Mouse (Mus musculus) liver, embryonic 14.5 days (tissue): ENCODE measurements at regions not wholly inside any gene's neighbourhood (a gene's known extent, or its start where the extent isn't known, plus 50 kb on each side); places are given as distances from the start of the nearest gene placed in this dataset.

ENCODE experiments used
- CTCF ChIP-seq: IDR thresholded peaks from 2 replicates; pipeline ENCODE4 v1.5.1; 2016; ENCODE audit warnings: antibody characterized with exemption, low read depth, control low read depth
- EP300 ChIP-seq: IDR thresholded peaks from 2 replicates; pipeline ENCODE4 v1.6.1; 2016; ENCODE audit warnings: antibody characterized with exemption, low read depth

DNA sequence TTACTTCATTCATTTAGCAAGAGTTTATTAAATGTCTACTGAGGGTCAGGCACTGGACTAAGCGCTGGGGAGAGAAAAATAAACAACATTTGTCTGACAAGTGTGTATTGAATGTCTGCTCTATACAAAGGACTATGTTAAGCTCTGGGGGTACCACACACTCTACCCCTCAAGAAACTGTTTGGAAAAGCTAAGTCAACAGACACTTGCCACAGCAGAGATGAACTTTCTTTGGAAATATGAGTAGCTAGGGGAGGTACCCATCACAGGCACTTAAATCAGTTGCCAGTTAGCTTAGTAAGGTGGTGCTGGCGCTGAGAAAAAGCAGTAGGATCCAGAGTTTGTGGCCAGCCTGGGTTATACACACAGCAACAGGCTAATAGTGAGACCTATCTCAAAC lies 86.7 kb upstream of the Jun start:
- no peak for TF ChIP-seq CTCF
- no peak for TF ChIP-seq EP300
